Mouse (Mus musculus): ENCODE data around the gene Tsks.

DNA sequence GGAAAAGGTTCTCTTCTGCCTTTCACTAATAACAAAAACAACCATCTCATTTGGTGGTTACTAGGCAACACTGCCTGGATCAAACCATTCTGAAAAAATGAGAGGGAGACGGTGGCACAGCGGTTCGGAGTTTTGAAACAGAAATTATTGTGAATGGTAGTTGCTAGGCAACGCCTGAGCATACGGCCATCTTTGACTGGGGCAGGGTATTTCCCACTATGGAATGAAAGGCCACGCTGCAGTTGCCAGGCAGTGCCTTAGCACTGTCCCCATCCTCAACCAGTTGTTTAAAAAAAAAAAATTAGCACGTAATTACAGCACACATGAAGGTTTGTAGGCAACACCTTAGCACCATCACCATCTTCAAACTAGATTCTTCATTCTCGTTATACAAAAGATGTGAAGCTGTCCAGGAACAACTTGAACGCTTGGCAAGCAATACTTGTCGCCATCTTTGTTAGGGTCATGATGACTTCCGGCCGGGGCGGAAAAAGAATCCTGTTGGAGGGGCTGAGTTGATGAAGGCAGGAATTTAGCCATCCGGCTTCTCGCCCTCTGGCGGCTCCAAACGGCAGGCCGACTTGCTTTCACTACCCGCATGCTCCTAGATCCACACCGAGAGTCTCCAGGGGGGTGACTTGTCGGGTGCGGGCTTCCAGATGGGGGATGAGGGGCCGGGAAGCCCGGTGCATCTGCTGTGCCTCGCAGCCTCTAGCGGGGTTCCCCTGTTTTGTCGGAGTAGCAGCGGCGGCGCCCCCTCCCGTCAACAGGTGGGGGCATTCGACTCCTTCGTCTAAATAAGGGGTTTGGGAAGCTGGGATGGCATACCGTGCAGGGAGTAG, 47.2 kb upstream of the Tsks start, which contains the start of gene Fuz:
- TF ChIP-seq CTCF (IDR thresholded peaks at IDR 0.05; ENCODE audit: control insufficient read depth, insufficient read depth, insufficient read length) (peak; percentile 12), MYOG (IDR thresholded peaks at IDR 0.05; ENCODE audit: control insufficient read depth, extremely low read depth, insufficient read length) (no peak), USF1 (IDR thresholded peaks at IDR 0.05; ENCODE audit: low read depth) (no peak), FOSL1 (IDR thresholded peaks at IDR 0.05; ENCODE audit: insufficient read depth, low read length, poor library complexity, severe bottlenecking) (no peak), MYOD1 (IDR thresholded peaks at IDR 0.05; ENCODE audit: control insufficient read depth, insufficient read length, low read depth) (no peak), MAX (IDR thresholded peaks at IDR 0.05) (no peak), CEBPB (IDR thresholded peaks at IDR 0.05; ENCODE audit: low read depth) (no peak)

Data from C2C12 (cell line).